9 mouse cellular contexts compared by ENCODE assay signal in genomic region chr4:77259250-77259971, GRCm38 (mm10).
DNase-seq lines count a peak whose midpoint lies in the region; ATAC-seq and TF ChIP-seq lines count a peak whose summit lies in the region.
"Had no signal": no experiment of that assay in that cellular context is flagged by ENCODE, and none has a peak within 500 bp of the region (broad histone marks: within the 10 kb centered on the region; RNA-seq: fewer than 3 reads in every experiment).

No protein-coding gene starts in this region.

- peak; percentile 13 for DNase-seq in heart, postnatal 0 days (ENCODE audit: low spot score)
- DNase-seq in heart, adult 2 months: no peak
- peak; percentile 27 for DNase-seq in retina, postnatal 1 day
- no peak for DNase-seq in retina, embryonic 14.5 days (ENCODE audit: low spot score)
- no peak for DNase-seq in thymus, adult 18-20 months
- no peak for DNase-seq in layer of hippocampus, adult 8-10 months (ENCODE audit: low spot score in 2 of 2)
- DNase-seq: layer of hippocampus, adult 9-11 months had no signal

- H3K4me1 ChIP-seq in heart, postnatal 0 days (ENCODE audit: control insufficient read depth, insufficient read depth): peaks cover 11% of the 10 kb centered on the region; the same call in 1 of the 2 replicates
- no peaks in the 10 kb centered on the region for H3K4me1 ChIP-seq in heart, adult 2 months (ENCODE audit: control insufficient read depth, insufficient read depth, low read length)
- 0 out of 2 replicates have a peak, but pooled peaks cover 6% of the 10 kb centered on the region for H3K4me1 ChIP-seq in kidney, embryonic 14.5 days (ENCODE audit: control insufficient read depth, insufficient read depth, low read length)

- no peak for TF ChIP-seq CTCF in heart, postnatal 0 days (IDR thresholded peaks at IDR 0.05; ENCODE audit: low read depth)
- TF ChIP-seq CTCF in heart, adult 2 months (IDR thresholded peaks at IDR 0.05): no peak

- no peaks in the 10 kb centered on the region for H3K36me3 ChIP-seq in heart, postnatal 0 days (replicated peaks; ENCODE audit: control insufficient read depth, insufficient read depth, low read length)
- no peaks in the 10 kb centered on the region for H3K36me3 ChIP-seq in heart, adult 2 months (ENCODE audit: control insufficient read depth, insufficient read depth, low read length)
- H3K36me3 ChIP-seq in kidney, embryonic 14.5 days (ENCODE audit: control insufficient read depth, insufficient read depth, low read length): no peaks in the 10 kb centered on the region
- H3K36me3 ChIP-seq: embryonic facial prominence, embryonic 12.5 days had no signal

- no peak overlapping the region for H3K4me3 ChIP-seq in heart, postnatal 0 days (ENCODE audit: low read depth, low read length)
- no peak overlapping the region for H3K4me3 ChIP-seq in heart, adult 2 months
- no peak overlapping the region for H3K4me3 ChIP-seq in kidney, embryonic 14.5 days (ENCODE audit: low read length)
- H3K4me3 ChIP-seq: embryonic facial prominence, embryonic 12.5 days had no signal

- no peaks in the 10 kb centered on the region for H3K79me2 ChIP-seq in heart, adult 2 months (replicated peaks; ENCODE audit: control insufficient read depth, insufficient read depth, low read length)

- TF ChIP-seq EP300 in heart, postnatal 0 days (IDR thresholded peaks at IDR 0.05; ENCODE audit: low read depth): no peak
- no peak for TF ChIP-seq EP300 in heart, adult 2 months (IDR thresholded peaks at IDR 0.05; ENCODE audit: insufficient read depth, low read depth, low read length)

- no peaks in the 10 kb centered on the region for H3K27me3 ChIP-seq in heart, postnatal 0 days (ENCODE audit: control insufficient read depth, insufficient read depth, low read length)
- no peaks in the 10 kb centered on the region for H3K27me3 ChIP-seq in heart, adult 2 months (ENCODE audit: control insufficient read depth, insufficient read depth, low read length)
- H3K27me3 ChIP-seq in kidney, embryonic 14.5 days (ENCODE audit: control insufficient read depth, insufficient read depth, low read length): no peaks in the 10 kb centered on the region
- H3K27me3 ChIP-seq: embryonic facial prominence, embryonic 12.5 days had no signal

- no peaks in the 10 kb centered on the region for H3K9me3 ChIP-seq in heart, postnatal 0 days (replicated peaks; ENCODE audit: control insufficient read depth, low read length)
- H3K9me3 ChIP-seq in kidney, embryonic 14.5 days (ENCODE audit: control insufficient read depth, low read length): no peaks in the 10 kb centered on the region
- H3K9me3 ChIP-seq: embryonic facial prominence, embryonic 12.5 days had no signal

- no peak for TF ChIP-seq POLR2A in heart, adult 2 months (IDR thresholded peaks at IDR 0.05; ENCODE audit: insufficient read depth, low read depth, low read length)

- ATAC-seq in heart, postnatal 0 days (ENCODE audit: insufficient read depth, low read depth): peak; percentile 66; the same call in 1 of the 2 replicates
- peak; percentile 62; the same call in 1 of the 2 replicates for ATAC-seq in kidney, embryonic 14.5 days (ENCODE audit: low FRiP score, low TSS enrichment)

- H3K9ac ChIP-seq in heart, postnatal 0 days (replicated peaks; ENCODE audit: low read depth, low read length): no peak overlapping the region
- H3K9ac ChIP-seq in heart, adult 2 months (ENCODE audit: low read depth, low read length): no peak overlapping the region
- H3K9ac ChIP-seq in kidney, embryonic 14.5 days (ENCODE audit: low read depth, low read length): no peak overlapping the region
- H3K9ac ChIP-seq: embryonic facial prominence, embryonic 12.5 days had no signal

- H3K27ac ChIP-seq in heart, postnatal 0 days (ENCODE audit: low read depth): no peak overlapping the region
- no peak overlapping the region for H3K27ac ChIP-seq in heart, adult 2 months
- H3K27ac ChIP-seq in kidney, embryonic 14.5 days (ENCODE audit: low read depth, low read length): no peak overlapping the region
- H3K27ac ChIP-seq: embryonic facial prominence, embryonic 12.5 days had no signal

- intact Hi-C loops in heart, adult 2 months (cut with DNase I): no loop called here

- WGBS in heart, postnatal 0 days: 27% methylated on average over 8 of the region's 8 CpGs
- 36% methylated on average over 8 of the region's 8 CpGs for WGBS in heart, adult 2 months
- WGBS in kidney, embryonic 14.5 days: 58% methylated on average over 8 of the region's 8 CpGs

- H3K4me2 ChIP-seq in heart, postnatal 0 days (ENCODE audit: low read depth, low read length): peak overlapping the region; percentile 38
- no peak overlapping the region for H3K4me2 ChIP-seq in kidney, embryonic 14.5 days (replicated peaks; ENCODE audit: low read depth, low read length)
- H3K4me2 ChIP-seq: embryonic facial prominence, embryonic 12.5 days had no signal

Comparison
In these comparisons a context has a peak if more than half of its experiments do, and no peak if none do; other contexts are left out.
1. DNase-seq: peak in heart, postnatal 0 days (single experiment) and retina, postnatal 1 day (single experiment); none in heart, adult 2 months (0 of 2), retina, embryonic 14.5 days (single experiment), thymus, adult 18-20 months (0 of 2) and layer of hippocampus, adult 8-10 months (0 of 2).